Mouse (Mus musculus) activated CD4-positive, CD25-positive, alpha-beta regulatory T cell, adult 4 months (primary cell): Measurements from ENCODE around the gene Tcp11l2. TPM values are rescaled to one million over a fixed set of nuclear protein-coding genes. Genes with fewer than 3 reads are reported as not detected.

Source experiments
- ATAC-seq: one replicate; pipeline ENCODE4 v1.8.0; 2017
- polyA plus RNA-seq, 2 experiments: library from polyadenylated mRNA; unstranded; fragments of 100-300 nt; shearing (Covaris generic); gene quantifications; one replicate each; pipeline ENCODE4 v1.2.1; 2017

Gene Tcp11l2
- polyA plus RNA-seq, 2 experiments from 2014 or later = 168 to 171 TPM

- ATAC-seq = no peak
Measured at GRCm38 (mm10) chr10:84558511-84558910, 17.9 kb upstream of the Tcp11l2 start.

DNA sequence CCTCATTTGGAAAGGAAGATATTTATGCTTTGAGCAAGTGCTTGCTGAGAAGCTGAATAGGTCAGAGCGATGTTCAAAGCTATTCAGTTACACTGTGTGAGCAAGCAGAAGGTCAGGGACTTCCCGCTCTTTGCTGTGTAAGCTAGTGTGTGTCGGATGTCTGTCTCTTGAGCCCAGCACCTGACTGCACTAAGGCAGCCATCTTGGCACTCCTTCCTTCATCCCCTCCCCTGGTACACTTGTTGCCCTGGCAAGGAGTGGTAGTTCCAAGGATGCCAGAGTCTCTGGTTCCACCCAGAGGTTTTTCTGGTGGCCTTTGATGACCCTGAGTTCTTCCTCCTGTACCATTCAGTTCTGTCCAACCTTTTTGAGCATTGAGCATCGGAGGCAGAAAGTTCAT, 16.4 kb upstream of the Tcp11l2 start:
- ATAC-seq = no peak

DNA sequence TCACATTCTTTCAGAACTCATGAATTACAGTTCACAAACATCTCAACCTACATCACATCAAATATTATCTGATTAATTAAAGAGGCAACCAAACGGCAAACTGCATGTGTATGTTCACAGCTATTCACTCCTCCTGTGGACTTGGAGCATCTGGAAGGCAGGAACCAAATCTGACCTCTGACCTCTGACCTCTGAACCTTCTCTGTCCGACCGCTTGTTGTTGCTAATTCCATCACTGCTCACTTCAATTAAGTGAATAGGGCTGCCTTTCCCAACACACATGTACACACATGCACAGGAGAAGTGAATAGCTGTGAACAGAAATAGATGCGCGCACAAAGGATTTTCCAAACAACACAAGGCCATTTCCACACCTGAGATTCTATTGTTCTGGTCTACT, 14.3 kb upstream of the Tcp11l2 start:
- ATAC-seq = no peak

GRCm38 (mm10) chr10:84562567-84563554, 13.6 kb upstream of the Tcp11l2 start:
- peak; percentile 83 for ATAC-seq

DNA sequence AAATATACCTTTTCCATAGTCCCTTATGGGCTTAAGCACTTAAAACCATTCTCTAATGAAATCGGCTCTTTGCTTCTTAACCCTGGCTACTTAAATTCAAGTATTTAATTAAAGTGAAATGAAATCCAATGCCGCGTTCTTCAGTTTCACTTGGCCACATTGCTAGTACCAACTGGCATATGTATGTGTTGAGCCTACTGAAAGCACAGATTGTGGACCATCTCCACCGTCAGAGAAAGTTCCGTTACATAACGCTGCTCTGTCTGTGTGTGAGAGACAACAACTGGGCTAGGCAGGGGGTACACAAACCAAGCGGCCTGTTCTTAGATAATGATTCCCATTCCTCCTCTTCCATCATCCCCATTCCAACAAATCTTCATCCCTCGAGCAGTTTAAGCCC, 12.0 kb upstream of the Tcp11l2 start:
- ATAC-seq = no peak

DNA sequence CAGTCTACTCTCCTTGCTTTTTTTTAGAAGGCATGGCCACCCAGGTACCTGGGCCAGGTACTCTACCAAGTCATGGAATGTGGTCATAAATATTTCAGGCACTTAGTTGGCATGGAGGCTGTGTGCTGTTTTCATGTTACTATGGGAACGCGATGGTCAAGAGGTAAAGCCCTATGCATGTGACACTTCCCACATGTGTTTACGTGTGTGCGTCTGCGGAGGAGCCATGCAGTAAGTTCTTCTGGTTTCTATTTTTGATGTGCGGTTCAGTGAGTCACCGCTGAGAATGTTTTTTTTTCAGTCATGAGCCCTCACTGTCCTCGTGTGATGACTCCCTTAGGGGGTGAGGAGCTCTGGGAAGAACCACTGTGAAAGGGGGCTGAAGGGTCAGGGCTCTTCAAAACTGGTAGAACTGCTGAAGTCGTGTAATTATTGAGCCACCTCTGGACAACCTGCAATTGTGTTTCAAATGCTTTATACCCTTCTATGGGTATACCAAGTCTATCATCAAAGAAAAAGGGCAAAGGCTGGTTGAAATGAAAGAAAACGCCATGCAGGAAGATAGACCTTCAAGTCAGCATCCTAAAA, 5.3 kb upstream of the Tcp11l2 start:
- no peak for ATAC-seq

DNA sequence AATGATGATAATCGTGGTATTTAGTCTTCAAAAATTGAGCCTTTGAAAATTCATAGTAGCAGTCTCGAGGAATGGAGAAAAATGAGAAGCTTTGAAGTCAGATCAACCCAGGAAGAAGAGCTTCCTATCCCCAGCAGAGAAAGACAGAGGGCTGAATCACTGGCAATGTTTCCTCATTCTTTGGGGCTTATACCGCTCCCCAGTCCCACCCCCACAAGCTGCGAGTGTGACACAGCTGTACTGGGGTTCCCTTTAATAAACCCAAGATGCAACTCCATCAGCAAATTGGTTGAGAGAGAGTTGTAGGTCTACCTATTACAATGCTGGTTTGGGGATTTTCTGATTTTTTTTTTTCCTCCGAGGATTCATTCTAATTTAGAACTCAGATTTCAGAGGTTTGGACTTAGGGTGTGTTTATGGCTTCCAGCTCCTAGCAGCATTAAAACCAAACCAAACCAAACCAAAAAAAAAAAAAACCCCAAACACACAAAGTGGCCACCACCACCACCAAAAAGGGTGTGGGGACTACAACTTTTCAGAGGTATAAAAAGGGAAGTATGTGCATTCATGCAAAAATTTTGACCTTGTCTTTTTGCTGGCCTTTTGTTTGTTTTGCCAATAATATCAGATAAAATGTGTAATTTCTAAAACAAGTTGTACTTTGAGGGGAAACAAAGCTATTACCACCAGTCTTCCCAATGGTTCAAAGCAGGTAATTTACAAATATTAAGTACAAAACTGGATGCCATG, 2.6 kb upstream of the Tcp11l2 start:
- no peak for ATAC-seq

- peak; percentile 68 for ATAC-seq
Measured at GRCm38 (mm10) chr10:84576029-84576394, 414 bp upstream of the Tcp11l2 start.

DNA sequence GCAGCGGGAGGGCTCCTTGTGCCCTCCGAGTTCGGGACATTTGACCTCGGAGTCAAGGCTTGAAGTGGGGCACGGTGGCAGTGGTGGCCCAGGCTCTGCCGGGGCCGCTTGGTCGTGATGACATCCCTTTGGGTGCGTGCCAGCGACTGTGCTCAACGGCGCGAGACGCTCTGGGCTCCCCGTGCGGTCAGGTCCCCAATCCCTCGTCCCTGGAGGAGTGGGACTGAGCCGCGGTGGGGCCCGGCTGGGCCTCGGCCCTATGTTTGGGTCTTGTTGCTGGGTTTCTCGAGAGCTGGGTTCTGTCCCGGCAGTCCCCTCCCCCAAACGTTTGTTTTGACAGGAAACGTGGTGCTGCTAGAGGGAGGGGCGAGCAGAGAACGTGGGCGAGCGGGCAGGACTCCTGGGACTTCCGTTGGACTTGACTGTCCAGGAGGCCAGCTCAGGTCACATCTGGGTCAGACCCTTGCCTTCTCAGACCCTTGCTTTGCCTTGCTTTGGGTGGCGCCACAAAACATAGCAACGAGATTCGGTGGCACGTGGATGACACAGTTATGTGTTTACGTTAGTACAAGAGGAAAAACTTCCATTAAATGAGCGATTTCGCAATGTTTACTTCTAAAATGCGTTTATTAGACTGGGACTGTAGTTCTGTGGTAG, 773 bp downstream of the Tcp11l2 start:
- ATAC-seq = peak; percentile 46

- ATAC-seq = no peak
Measured at GRCm38 (mm10) chr10:84578738-84579137, 2.3 kb downstream of the Tcp11l2 start.

DNA sequence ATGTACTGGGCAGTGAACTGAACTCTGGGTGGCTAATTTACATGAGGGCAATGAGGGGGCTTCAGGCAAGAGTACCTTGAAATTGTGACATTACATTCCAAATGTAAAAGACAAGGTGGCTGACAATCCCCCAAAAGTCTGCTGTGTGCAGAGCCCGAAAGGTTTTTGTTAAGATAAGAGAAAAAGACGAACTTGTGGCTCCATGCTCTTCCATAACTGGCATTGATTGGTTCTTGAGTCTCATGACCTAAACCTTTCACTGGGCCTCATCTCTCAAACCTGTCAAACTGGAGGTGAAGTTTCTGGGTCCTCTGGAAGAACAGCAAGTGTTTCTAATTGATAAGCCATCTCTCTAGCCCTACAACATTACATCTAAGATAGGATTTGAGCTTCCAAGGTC, 3.1 kb downstream of the Tcp11l2 start:
- no peak for ATAC-seq

DNA sequence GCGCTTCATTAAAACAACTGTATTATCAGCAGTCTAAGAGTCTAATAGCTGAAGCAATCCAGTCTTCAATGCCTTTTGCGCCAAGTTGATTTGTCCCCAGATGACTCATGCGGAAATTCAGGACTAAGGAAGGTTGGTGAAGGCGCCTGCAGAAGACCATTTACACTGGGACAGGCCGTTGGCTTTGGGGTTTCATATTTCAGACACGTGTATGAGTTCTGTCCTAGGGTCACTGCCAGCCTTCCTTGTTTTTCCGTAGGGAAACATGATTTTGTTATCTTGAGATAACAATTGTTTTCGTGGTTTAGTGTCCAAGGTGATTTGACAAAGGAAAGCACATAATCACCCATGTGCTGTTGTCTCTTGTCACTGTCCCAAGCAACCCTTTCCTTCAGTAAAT, 4.8 kb downstream of the Tcp11l2 start:
- no peak for ATAC-seq

DNA sequence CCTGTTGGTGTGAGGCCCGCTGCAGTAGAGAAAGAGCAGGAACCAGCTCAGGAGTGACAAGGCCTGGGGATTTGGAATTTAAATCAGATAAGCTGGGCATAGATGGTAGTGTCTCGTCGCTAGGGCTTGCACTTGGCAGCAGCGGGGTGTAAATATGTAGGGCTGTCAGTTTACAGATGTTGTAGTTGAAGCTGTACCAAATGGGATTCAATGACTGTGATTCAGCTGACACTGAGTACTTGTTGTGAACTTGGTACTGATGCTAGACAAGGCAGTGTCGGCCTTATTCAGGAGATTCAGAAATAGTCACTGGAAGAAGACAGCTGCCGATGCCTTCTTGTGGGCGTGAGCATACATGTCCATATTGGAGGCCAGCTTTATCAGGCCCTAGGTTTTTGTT, 5.8 kb downstream of the Tcp11l2 start:
- no peak for ATAC-seq

- peak; percentile 14 for ATAC-seq
Measured at GRCm38 (mm10) chr10:84584451-84585293, 8.2 kb downstream of the Tcp11l2 start.

DNA sequence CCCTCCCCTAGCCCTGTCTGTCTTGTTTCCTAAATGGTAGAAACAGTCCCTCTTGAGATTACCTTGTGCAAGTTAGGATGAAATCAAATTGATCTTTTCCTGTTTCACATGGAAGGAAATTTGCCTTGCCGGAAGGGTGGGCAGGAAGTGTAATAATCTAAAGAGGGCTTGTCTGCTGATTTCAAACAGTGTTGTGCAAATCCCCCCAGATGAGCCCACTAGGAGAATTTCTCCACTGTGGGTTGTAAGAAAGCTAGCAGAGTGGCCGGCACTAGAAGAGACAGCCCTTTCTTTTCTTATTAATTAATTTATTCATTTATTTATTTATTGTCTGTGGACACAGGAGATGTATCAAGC, 8.8 kb downstream of the Tcp11l2 start:
- no peak for ATAC-seq

- no peak for ATAC-seq
Measured at GRCm38 (mm10) chr10:84590956-84591355, 14.5 kb downstream of the Tcp11l2 start.

DNA sequence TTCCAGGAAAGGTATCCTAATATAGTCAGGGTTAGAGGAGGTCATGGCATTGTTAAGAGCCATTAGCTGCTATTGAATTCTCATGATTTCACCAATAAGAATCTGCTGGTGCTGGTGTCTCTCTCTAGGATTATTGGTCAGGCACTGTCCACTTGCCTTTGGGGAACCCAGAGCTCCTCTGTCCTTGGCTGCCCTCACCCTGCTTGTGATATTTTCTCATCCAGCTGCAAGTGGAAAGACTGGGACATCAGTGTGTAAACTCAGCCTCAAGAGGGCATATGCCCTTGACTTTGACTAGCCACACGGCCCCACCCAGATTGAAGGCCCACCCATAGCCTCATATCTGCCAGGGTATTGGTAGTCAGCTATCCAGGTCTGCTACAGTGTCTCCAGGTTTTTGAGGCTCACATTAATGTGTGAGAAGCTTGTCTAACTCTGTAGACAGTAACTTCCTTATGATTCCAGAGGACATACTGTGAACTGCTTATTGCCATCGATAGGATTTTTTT, 15.3 kb downstream of the Tcp11l2 start:
- no peak for ATAC-seq

DNA sequence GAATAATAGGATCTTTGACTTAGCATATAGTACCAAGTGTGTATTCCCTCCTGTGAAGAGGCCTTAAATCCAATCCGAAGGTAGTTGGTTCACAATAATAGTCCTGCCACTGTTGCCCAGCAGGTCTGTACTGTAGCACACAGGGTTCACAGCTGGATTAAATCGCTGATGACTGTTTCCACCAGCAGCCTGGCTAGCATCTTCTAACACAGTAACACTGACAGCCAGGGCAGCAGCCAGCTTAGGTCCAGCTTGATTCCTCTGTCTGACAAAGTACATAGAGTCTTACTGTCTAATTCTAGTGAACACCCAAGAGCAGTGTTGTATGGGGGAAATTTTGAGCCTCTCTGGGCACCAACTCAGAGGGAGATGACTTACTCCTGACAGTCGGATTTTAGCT, 16.3 kb downstream of the Tcp11l2 start:
- ATAC-seq = no peak

- no peak for ATAC-seq
Measured at GRCm38 (mm10) chr10:84597127-84597785, 20.8 kb downstream of the Tcp11l2 start.

DNA sequence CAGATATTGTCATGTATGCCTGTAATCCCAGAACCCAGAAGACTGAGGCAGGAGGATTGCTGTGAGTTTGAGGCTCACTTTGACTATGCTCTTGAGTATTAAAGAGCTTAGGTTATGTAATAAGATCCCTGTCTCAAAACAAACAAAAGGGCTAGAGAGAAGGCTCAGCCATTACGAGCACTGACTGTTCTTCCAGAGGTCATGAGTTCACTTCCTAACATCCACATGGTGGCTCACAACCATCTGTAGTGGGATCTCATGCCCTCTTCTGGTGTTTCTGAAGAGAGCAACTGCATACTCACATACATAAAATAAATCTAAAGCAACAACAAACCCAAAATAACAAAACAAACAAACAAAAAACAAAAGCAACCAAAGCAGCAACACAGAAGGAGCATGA, 21.7 kb downstream of the Tcp11l2 start:
- ATAC-seq = no peak

GRCm38 (mm10) chr10:84600136-84600535, 23.7 kb downstream of the Tcp11l2 start:
- ATAC-seq = no peak
